Mouse (Mus musculus) retina, embryonic 14.5 days (tissue): Measurements from ENCODE around the gene Gemin4.
"Not testable (repeated sequence)": the region's sequence is repeated elsewhere in the genome, so short reads cannot be mapped to it uniquely, and the experiment has no call there.

Experiments used
- DNase-seq: peaks from one replicate; pipeline ENCODE4 v3.0.0-alpha.2; 2015; ENCODE audit warnings: low spot score

Gene Gemin4

DNA sequence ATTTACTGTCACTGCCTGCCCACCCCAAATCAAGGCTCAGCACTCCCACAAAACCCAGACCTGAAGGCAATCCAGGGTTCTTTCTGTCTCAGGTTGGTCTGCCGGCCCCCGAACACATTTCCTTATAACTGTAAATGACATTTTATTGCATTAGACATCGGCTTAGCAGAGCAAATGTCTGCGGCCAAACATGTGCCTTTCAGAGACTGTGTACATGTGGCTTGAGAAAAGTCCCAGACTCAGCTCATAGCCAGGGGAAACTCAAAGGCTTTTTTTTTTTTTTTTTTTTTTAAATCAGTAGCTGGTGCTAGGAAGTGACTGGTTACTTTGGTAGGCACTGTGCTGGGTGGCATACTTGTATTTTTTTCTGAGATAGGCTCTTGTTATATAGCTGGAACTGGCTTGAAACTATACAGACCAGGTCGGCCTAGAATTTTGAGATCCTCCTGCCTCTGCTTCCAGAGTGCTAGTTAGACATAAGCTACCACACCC is 1.4 kb downstream of the Gemin4 start:
- no peak for DNase-seq

GRCm38 (mm10) chr11:76215011-76215410 is 2.5 kb downstream of the Gemin4 start:
- DNase-seq = no peak

DNA sequence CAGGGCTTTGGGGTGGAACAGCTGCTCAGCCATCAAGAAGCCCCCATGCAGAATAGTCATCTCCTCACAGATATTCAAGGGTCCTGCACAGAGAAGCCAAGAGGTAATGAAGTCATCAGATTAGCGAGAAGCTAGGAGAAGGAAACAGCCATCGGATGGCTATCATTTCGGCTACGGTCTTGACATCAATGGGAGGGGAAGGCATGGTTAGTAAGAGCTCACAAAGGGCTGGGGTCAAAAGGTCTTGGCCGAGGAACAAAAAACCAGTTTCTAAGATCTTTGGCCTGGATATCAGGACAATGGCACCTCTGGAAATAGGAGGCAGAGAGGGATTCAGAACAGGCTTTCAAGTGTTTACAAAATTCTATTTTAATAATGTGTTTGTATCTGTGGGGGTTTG is 3.6 kb downstream of the Gemin4 start:
- DNase-seq = no peak

GRCm38 (mm10) chr11:76211595-76211994 is 5.9 kb downstream of the Gemin4 start:
- not testable (repeated sequence) for DNase-seq

GRCm38 (mm10) chr11:76210228-76210985 is 7.1 kb downstream of the Gemin4 start:
- no peak for DNase-seq

DNA sequence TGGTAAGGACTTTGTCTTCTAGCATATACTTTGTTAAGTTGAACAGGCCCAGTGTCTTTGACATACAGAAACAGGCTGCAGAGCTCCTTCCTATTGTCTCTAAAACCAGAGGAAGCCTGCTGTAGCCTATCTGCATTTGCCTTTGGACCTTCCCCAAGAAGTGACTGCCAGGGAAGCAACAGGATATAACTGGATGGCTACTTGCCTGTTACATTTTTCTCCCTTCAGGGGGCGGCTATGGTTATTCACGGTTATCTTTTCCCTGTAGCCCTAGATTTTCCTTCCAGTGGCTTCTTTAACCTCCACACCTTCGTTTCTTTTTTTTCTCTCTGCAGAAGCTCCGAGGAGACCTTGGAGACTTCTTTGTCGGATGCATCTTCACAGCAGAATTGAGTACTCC is 10.7 kb downstream of the Gemin4 start:
- DNase-seq = no peak

DNA sequence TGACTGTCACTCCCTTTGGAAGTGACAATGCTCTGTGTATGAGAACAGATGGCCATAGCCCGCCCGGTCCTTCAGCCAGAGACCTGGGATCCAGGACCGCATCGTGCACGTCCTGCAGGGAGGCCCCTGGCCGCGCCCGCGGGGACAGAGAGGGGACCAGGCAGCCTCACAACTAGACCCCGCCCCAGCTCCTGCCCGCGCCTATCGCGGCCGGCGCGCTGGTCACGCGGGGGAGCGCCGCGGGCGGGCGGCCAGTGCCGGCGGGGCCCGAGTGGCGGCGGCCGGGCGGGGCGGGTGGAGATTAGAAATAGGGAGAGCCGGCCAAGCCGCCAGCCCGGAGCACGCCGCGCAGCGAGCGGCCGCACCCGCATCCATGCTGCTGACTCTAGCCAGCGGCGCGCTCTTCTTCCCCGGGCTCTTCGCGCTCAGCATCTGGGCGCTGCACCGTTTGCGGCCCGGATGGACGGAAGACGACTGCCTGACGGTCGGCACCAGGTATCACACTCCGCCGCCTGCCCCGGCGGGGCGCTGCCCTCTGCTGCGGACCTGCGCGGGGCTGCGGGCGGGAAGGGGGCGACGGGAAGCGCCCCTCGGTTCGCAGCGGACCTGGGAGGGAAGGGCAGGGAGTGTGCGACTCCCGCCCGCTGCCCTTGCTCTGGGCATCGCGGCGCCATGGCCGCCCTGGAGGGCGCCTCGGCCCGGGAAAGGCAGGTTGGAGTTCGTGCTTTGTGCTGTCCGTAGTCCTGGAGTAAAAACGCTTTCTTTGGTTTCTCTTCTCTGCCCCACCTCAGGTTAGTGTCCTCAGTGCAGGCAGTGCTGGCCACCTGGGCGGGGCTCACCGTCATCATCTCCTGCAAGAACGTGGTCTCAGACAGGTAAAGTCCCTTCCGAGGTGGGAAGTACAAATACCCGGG is 15.4 kb downstream of the Gemin4 start:
- peak; percentile 83 for DNase-seq

- DNase-seq = no peak
Observed at GRCm38 (mm10) chr11:76196977-76197469, 20.4 kb downstream of the Gemin4 start.

- no peak for DNase-seq
Observed at GRCm38 (mm10) chr11:76196275-76196976, 21.0 kb downstream of the Gemin4 start.

- no peak for DNase-seq
Observed at GRCm38 (mm10) chr11:76186908-76187307, 30.6 kb downstream of the Gemin4 start.

GRCm38 (mm10) chr11:76183745-76184144 is 33.7 kb downstream of the Gemin4 start:
- no peak for DNase-seq

DNA sequence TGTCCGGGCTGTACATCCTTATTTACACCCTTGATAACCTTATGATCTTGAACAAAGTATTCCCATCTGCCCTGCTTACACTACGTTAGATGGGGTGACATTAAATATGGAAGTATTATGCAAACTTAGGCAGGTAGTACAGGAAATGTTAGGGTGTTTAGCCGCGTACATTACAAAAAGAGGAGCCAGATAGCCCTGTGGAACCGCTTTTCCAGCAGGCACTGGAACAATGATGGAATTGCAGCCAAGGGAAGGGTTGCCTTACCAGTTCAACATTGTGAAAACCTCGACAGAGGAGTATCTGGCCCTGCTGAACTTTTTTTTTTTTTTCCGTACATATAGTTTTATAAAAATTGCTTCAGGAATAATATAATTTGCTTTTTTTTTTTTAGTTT is 37.3 kb downstream of the Gemin4 start:
- DNase-seq = no peak

DNA sequence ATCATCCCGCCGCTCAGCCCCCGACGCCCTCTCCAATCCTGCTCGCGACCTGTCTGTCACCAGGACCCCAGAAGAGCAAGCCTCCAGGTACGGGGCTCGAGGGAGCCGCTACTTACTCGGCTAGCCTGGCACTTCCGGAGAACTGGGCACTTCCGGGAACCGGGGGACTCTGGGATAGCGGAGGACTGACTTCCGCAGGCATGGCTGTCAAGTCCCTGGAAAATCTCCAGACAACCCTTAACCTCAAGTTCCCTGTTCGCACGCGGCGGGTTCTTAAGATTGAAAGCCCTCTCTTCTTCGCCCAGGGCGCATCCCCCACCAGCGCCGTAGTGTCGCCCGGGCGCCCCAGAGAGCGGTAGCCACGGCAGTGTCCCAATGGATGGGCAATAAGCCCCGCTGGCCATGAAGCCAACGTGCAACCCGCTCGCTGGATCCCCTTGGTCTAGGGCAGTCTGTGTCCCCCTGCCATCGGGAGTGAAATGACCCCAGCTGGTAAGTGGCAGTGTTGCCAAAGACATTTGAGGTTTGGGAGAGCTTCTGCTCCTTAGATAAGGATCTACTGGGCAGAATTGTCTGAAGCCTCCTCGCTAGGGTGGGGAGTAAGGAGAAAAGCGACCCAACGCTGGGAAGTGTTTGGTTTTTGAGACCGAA is 37.8 kb downstream of the Gemin4 start, which contains the start of the genes Vps53 and Fam57a:
Gene Vps53 (minus strand): TSS at position 153 of the 651 bp plus-strand sequence.
Gene Fam57a (plus strand): TSS at position 177 of the 651 bp plus-strand sequence.
- peak; percentile 88 for DNase-seq

DNA sequence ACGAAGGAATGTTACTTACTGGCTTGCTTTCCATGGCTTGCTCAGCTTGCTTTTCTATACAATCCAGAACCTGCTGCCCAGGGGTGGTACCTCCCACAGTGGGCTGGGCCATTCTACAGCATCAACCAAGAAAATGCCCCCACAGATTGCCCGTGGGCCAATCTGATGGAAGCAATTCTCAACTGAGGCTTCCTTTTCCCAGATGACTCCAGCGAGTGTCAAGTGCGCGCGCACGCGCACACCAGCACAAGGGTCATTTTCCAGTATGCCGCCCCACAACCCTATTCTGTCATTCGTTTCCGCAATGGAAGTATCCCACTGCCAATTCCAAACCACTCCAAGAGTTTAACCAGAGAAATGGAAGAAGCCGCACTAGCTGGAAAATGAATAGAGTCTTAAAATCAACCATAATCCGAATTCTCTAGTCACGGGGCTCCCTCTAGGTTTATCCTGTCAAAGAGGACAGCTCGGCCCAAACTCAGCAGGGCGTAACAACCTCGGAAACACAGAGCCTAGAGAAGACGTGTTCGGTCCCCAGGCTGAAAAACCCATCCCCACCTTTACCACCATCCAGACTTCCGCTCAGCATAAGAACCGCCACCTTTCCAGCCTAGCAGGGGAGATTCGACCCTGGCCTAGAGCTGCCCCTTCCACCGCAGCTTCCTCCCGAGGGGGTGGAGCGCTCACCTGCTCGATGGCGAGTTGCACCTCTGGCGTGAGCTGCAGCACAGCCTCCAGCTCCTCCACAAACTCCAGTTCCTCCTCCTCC is 38.6 kb downstream of the Gemin4 start:
- peak; percentile 66 for DNase-seq

DNA sequence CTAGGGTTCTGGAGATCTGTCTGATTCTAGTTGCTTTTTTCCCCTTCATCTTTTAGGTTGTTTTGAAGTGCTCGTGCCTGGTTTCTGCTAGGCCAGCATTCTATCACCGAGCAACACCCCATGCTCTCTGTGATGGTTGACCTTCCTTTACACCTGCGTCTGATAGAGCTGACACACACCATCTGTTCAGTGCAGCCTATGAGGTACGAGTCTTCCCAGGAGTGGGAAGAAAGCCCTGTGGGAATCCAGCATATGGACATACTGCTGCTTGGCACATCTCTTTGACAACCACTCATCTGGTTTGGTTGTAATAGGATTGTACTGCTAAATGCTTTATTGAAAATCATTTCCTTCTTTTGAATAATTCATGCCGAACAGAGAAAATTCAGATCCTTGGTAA is 47.3 kb downstream of the Gemin4 start:
- peak; percentile 53 for DNase-seq

DNA sequence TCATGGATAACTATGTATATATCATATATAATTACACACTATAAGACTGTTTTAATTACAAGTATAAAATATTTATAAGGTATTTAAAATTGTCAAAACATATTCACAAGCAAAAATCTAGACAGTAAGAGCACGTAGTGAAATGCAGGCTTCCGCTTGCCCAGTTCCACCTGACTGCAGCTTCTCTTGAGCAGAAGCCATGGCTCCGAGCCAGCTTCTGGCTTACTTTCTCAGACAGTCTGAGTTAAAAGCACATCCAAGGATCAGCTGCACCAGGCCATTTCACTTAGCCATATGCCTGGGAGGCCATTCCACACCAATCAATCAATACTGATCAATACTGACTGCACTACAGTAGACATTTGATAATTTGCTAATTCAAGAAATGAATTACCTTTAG is 48.5 kb downstream of the Gemin4 start:
- no peak for DNase-seq

- peak; percentile 90 for DNase-seq
Observed at GRCm38 (mm10) chr11:76167079-76167765, 50.2 kb downstream of the Gemin4 start.

GRCm38 (mm10) chr11:76166657-76167056 is 50.8 kb downstream of the Gemin4 start:
- no peak for DNase-seq
